Mouse (Mus musculus): ENCODE measurements around the gene Shd. TPM values are rescaled to one million over a fixed set of nuclear protein-coding genes. Genes with fewer than 3 reads are reported as not detected.

Gene Shd
- polyA plus RNA-seq, 2 experiments = 25.8 to 58.0 TPM

DNA sequence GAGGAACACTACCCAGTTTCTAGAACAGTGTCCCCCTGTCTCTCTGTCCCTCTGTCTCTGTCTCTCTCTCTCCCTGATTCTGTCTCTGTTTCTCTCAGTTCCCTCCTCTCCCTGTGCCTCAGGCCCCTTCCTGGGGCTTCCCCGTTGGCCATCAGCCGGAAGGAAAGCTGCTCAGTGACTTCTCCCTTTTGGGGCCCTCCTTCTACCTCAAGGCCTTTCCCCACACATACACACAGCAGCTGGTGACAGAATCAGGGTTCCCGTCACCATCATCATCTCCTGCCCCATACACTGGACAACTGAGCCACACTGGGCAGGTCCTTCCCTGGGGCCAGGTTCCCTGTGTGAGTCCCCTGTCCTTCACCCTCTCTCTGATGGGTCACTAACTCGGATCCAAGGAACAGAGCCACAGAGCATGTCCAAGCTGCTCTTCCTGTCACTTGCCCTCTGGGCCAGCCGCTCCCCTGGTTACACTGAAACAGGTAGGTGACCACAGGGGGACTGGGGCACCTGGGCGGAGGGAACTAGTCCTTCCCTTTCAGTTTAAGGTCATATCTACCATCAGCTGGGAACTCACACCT is 17.7 kb upstream of the Shd start, which contains the start of gene Ebi3:
Gene Ebi3, plus strand, starts transcription at position 194 of the 581 bp plus-strand sequence.
- TF ChIP-seq POLR2A (IDR thresholded peaks at IDR 0.05; ENCODE audit: borderline replicate concordance, extremely low read depth, insufficient read depth, insufficient read length) = no peak
- ATAC-seq (ENCODE audit: low FRiP score, low read depth) (no peak), DNase-seq (ENCODE audit: low spot score) (no peak)
- no peaks in the 10 kb centered on the region for H3K9me3 ChIP-seq (ENCODE audit: control insufficient read depth, low read length)
- no peaks in the 10 kb centered on the region for H3K36me3 ChIP-seq (ENCODE audit: control insufficient read depth, insufficient read depth, low read length)
- no peak within 1 kb of the TSS for H3K4me2 ChIP-seq (replicated peaks; ENCODE audit: low read depth, low read length, severe bottlenecking)
- H3K4me3 ChIP-seq (replicated peaks; ENCODE audit: low read length) = no peak within 1 kb of the TSS
- peaks cover 3% of the 10 kb centered on the region; the same call in 1 of the 2 replicates for H3K27me3 ChIP-seq (ENCODE audit: control insufficient read depth, insufficient read depth, low read length)
- H3K4me1 ChIP-seq (ENCODE audit: control insufficient read depth, insufficient read depth, low read length) = no peaks in the 10 kb centered on the region
- 69% methylated on average over 6 of the region's 6 CpGs for WGBS
- H3K9ac ChIP-seq (ENCODE audit: low read depth, low read length, severe bottlenecking) = no peak within 1 kb of the TSS
- no peak within 1 kb of the TSS for H3K27ac ChIP-seq (replicated peaks; ENCODE audit: low read depth, low read length)

DNA sequence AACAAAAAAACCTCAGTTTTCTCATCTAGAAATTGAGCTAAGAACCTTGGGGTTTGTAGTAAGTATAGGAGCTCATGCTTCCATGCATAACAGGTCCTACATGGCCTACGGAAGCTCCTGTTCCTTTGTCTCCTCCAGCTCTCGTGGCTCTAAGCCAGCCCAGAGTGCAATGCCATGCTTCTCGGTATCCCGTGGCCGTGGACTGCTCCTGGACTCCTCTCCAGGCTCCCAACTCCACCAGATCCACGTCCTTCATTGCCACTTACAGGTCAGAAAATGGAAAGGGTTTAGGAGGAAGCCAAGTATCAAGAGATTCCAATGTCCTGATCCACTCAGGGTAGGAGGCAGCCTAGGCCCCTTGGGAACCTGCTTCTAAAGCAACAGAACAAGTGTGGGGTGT is 16.5 kb upstream of the Shd start:
- 78% methylated on average over 6 of the region's 6 CpGs for WGBS
- ATAC-seq (ENCODE audit: low FRiP score, low read depth) (no peak), DNase-seq (ENCODE audit: low spot score) (no peak)
- Histone ChIP-seq H3K27me3 (ENCODE audit: control insufficient read depth, insufficient read depth, low read length) (peaks cover 3% of the 10 kb centered on the region; the same call in 1 of the 2 replicates), H3K36me3 (ENCODE audit: control insufficient read depth, insufficient read depth, low read length) (no peaks in the 10 kb centered on the region), H3K4me2 (replicated peaks; ENCODE audit: low read depth, low read length, severe bottlenecking) (no peak overlapping the region), H3K9ac (ENCODE audit: low read depth, low read length, severe bottlenecking) (no peak overlapping the region), H3K9me3 (ENCODE audit: control insufficient read depth, low read length) (no peaks in the 10 kb centered on the region), H3K4me1 (ENCODE audit: control insufficient read depth, insufficient read depth, low read length) (peaks cover 3% of the 10 kb centered on the region; the same call in 1 of the 2 replicates), H3K27ac (replicated peaks; ENCODE audit: low read depth, low read length) (no peak overlapping the region), H3K4me3 (replicated peaks; ENCODE audit: low read length) (no peak overlapping the region)
- no peak for TF ChIP-seq POLR2A (IDR thresholded peaks at IDR 0.05; ENCODE audit: borderline replicate concordance, extremely low read depth, insufficient read depth, insufficient read length)

DNA sequence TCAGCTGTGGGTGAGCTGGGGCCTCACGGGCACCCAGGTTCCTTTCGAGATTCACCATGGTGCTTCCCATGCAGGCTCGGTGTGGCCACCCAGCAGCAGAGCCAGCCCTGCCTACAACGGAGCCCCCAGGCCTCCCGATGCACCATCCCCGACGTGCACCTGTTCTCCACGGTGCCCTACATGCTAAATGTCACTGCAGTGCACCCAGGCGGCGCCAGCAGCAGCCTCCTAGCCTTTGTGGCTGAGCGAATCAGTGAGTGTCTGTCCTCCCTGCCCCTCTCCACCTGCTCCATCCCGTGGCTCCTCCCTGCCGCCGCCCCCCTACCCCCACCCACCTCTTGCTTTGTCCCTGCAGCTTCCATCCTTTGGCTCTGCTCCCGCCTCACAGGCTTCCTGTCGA is 16.0 kb upstream of the Shd start:
- TF ChIP-seq POLR2A (IDR thresholded peaks at IDR 0.05; ENCODE audit: borderline replicate concordance, extremely low read depth, insufficient read depth, insufficient read length) = no peak
- no peaks in the 10 kb centered on the region for H3K9me3 ChIP-seq (ENCODE audit: control insufficient read depth, low read length)
- H3K27me3 ChIP-seq (ENCODE audit: control insufficient read depth, insufficient read depth, low read length) = peaks cover 3% of the 10 kb centered on the region; the same call in 1 of the 2 replicates
- no peak overlapping the region for H3K9ac ChIP-seq (ENCODE audit: low read depth, low read length, severe bottlenecking)
- H3K4me1 ChIP-seq (ENCODE audit: control insufficient read depth, insufficient read depth, low read length) = peaks cover 3% of the 10 kb centered on the region; the same call in 1 of the 2 replicates
- H3K4me3 ChIP-seq (replicated peaks; ENCODE audit: low read length) = no peak overlapping the region
- DNase-seq (ENCODE audit: low spot score) (no peak), ATAC-seq (ENCODE audit: low FRiP score, low read depth) (no peak)
- H3K27ac ChIP-seq (replicated peaks; ENCODE audit: low read depth, low read length) = no peak overlapping the region
- no peaks in the 10 kb centered on the region for H3K36me3 ChIP-seq (ENCODE audit: control insufficient read depth, insufficient read depth, low read length)
- WGBS = 35% methylated on average over 14 of the region's 16 CpGs
- H3K4me2 ChIP-seq (replicated peaks; ENCODE audit: low read depth, low read length, severe bottlenecking) = no peak overlapping the region

DNA sequence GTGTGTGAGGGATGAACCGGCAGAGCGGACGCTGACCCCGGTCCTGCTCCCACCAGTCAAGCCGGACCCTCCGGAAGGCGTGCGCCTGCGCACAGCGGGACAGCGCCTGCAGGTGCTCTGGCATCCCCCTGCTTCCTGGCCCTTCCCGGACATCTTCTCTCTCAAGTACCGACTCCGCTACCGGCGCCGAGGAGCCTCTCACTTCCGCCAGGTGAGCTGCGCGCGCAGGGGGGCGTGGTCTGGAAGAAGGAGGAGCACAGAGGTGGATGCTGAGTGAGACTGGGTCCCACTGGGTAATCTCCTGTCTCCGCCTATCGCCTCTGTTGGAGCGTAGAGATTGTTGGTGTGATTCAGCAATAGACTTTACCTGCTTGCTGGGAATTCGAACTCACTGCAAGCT is 14.1 kb upstream of the Shd start:
- Histone ChIP-seq H3K9me3 (ENCODE audit: control insufficient read depth, low read length) (no peaks in the 10 kb centered on the region), H3K4me1 (ENCODE audit: control insufficient read depth, insufficient read depth, low read length) (peaks cover 3% of the 10 kb centered on the region; the same call in 1 of the 2 replicates), H3K4me3 (replicated peaks; ENCODE audit: low read length) (peak overlapping the region; percentile 37), H3K4me2 (replicated peaks; ENCODE audit: low read depth, low read length, severe bottlenecking) (peak overlapping the region; percentile 68), H3K27ac (replicated peaks; ENCODE audit: low read depth, low read length) (no peak overlapping the region), H3K36me3 (ENCODE audit: control insufficient read depth, insufficient read depth, low read length) (peaks cover 3% of the 10 kb centered on the region; the same call in 1 of the 2 replicates), H3K9ac (ENCODE audit: low read depth, low read length, severe bottlenecking) (peak overlapping the region; percentile 45), H3K27me3 (ENCODE audit: control insufficient read depth, insufficient read depth, low read length) (peaks cover 3% of the 10 kb centered on the region; the same call in 1 of the 2 replicates)
- TF ChIP-seq POLR2A (IDR thresholded peaks at IDR 0.05; ENCODE audit: borderline replicate concordance, extremely low read depth, insufficient read depth, insufficient read length) = no peak
- DNase-seq (ENCODE audit: low spot score) (peak; percentile 47), ATAC-seq (ENCODE audit: low FRiP score, low read depth) (no peak)
- WGBS = 3% methylated on average over 26 of the region's 26 CpGs

DNA sequence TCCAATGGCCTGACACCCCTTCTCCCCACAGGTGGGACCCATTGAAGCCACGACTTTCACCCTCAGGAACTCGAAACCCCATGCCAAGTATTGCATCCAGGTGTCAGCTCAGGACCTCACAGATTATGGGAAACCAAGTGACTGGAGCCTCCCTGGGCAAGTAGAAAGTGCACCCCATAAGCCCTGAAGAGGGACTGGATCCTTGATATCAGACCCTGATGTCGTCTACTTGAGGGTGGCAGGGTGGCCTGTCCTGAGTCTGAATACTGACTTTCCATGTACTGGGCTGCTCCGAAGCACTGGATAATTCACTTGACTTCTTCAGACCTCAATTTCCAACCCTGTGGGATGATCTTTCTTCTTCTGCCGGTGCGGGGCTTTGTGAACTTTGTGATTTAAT is 13.7 kb upstream of the Shd start:
- Histone ChIP-seq H3K36me3 (ENCODE audit: control insufficient read depth, insufficient read depth, low read length) (peaks cover 4% of the 10 kb centered on the region; the same call in 1 of the 2 replicates), H3K4me1 (ENCODE audit: control insufficient read depth, insufficient read depth, low read length) (peaks cover 3% of the 10 kb centered on the region; the same call in 1 of the 2 replicates), H3K4me2 (replicated peaks; ENCODE audit: low read depth, low read length, severe bottlenecking) (peak overlapping the region; percentile 68), H3K9me3 (ENCODE audit: control insufficient read depth, low read length) (no peaks in the 10 kb centered on the region), H3K27me3 (ENCODE audit: control insufficient read depth, insufficient read depth, low read length) (peaks cover 3% of the 10 kb centered on the region; the same call in 1 of the 2 replicates), H3K27ac (replicated peaks; ENCODE audit: low read depth, low read length) (no peak overlapping the region), H3K9ac (ENCODE audit: low read depth, low read length, severe bottlenecking) (no peak overlapping the region), H3K4me3 (replicated peaks; ENCODE audit: low read length) (peak overlapping the region; percentile 37)
- WGBS = 38% methylated on average over 6 of the region's 6 CpGs
- DNase-seq (ENCODE audit: low spot score) (no peak), ATAC-seq (ENCODE audit: low FRiP score, low read depth) (no peak)
- TF ChIP-seq POLR2A (IDR thresholded peaks at IDR 0.05; ENCODE audit: borderline replicate concordance, extremely low read depth, insufficient read depth, insufficient read length) = no peak

All from limb, embryonic 14.5 days (tissue).